Mouse (Mus musculus) brain, embryonic 14.5 days (tissue): Measurements from ENCODE around the gene Clec12b.

Experiments
- CTCF ChIP-seq: fragments of 200-500 bp; IDR thresholded peaks from 2 replicates; pipeline ENCODE4 v1.5.1; 2012; ENCODE audit warnings: inconsistent platforms, mild to moderate bottlenecking, moderate library complexity, borderline replicate concordance; ENCODE audit not compliant: insufficient read depth, insufficient read length; ENCODE audit errors: extremely low read depth
- POLR2A ChIP-seq: fragments of 200-500 bp; IDR thresholded peaks from 2 replicates; pipeline ENCODE4 v1.6.1; 2012; ENCODE audit warnings: mild to moderate bottlenecking, inconsistent platforms, borderline replicate concordance; ENCODE audit not compliant: poor library complexity, insufficient read depth, insufficient read length, severe bottlenecking; ENCODE audit errors: extremely low read depth

DNA sequence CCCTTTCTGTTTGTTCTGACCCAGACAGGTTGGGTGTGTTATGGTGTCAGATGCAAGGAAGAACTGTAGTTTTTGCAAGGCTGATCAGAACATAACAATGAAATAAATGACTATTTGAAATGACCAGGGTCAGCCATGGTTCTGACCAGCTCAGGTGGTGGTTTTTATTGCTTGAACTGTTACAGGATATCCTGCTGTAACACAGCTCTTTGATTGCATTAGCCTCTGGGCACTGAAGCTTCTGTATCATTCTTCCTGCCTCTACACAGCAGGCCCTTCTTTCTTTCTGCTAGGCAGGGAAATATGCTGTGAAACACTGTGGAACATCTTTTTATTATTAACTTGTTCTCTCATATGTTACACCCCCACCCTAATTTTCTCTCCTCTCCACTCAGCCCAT is 29.2 kb downstream of the Clec12b start:
- TF ChIP-seq CTCF (no peak), POLR2A (no peak)
